Mouse (Mus musculus) liver, embryonic 15.5 days (tissue): ENCODE data around the gene Pcsk5. TPM values are rescaled to one million over a fixed set of nuclear protein-coding genes. Genes with fewer than 3 reads are reported as not detected.

ENCODE experiments used
- ATAC-seq: fragments of 200-750 bp; cut with Nextera tagmentation; 2 replicates; pipeline ENCODE4 v1.8.0; 2017; ENCODE audit warnings: moderate number of reproducible peaks, mild to moderate bottlenecking, moderate library complexity; ENCODE audit not compliant: insufficient read depth
- H3K27ac ChIP-seq: fragments of 300-500 bp; sonication (generic); replicated peaks from 2 replicates; pipeline ENCODE4 v1.5.1; 2015; ENCODE audit warnings: mild to moderate bottlenecking, inconsistent platforms
- H3K27me3 ChIP-seq: fragments of 300-500 bp; sonication (generic); 2 replicates; pipeline ENCODE4 v1.6.1; 2015; ENCODE audit warnings: mild to moderate bottlenecking, inconsistent platforms
- H3K36me3 ChIP-seq: fragments of 300-500 bp; sonication (generic); replicated peaks from 2 replicates; pipeline ENCODE4 v1.6.1; 2015; ENCODE audit warnings: moderate library complexity, mild to moderate bottlenecking, inconsistent platforms
- H3K4me1 ChIP-seq: fragments of 300-500 bp; sonication (generic); replicated peaks from 2 replicates; pipeline ENCODE4 v1.6.1; 2015; ENCODE audit warnings: inconsistent platforms
- H3K4me2 ChIP-seq: fragments of 300-500 bp; sonication (generic); 2 replicates; pipeline ENCODE4 v1.6.1; 2015; ENCODE audit warnings: moderate library complexity, mild to moderate bottlenecking, inconsistent platforms
- H3K4me3 ChIP-seq: fragments of 300-500 bp; sonication (generic); replicated peaks from 2 replicates; pipeline ENCODE4 v1.5.1; 2015; ENCODE audit warnings: mild to moderate bottlenecking, inconsistent platforms
- H3K9ac ChIP-seq: fragments of 300-500 bp; sonication (generic); 2 replicates; pipeline ENCODE4 v1.6.1; 2015; ENCODE audit warnings: moderate library complexity, mild to moderate bottlenecking, inconsistent platforms
- H3K9me3 ChIP-seq: fragments of 300-500 bp; sonication (generic); replicated peaks from 2 replicates; pipeline ENCODE4 v1.6.1; 2016; ENCODE audit warnings: inconsistent platforms
- WGBS: fragments of 180-500 bp; shearing (Covaris S2); methylation state at CpG from one replicate; pipeline ENCODE4 v1.1.7; 2015; ENCODE audit warnings: mixed read lengths; ENCODE audit not compliant: insufficient replicate concordance; 5-methylcytosine and 5-hydroxymethylcytosine counted together
- polyA plus RNA-seq: library from polyadenylated mRNA; unstranded; fragments of >200 nt; fragmentation: Nextera tagmentation; extraction: Ambion mirVana; gene quantifications from 2 replicates; pipeline ENCODE4 v1.2.1, GENCODE M21; 2015

Gene Pcsk5
- 1.4 and 2.1 TPM in 2 replicates for polyA plus RNA-seq

DNA sequence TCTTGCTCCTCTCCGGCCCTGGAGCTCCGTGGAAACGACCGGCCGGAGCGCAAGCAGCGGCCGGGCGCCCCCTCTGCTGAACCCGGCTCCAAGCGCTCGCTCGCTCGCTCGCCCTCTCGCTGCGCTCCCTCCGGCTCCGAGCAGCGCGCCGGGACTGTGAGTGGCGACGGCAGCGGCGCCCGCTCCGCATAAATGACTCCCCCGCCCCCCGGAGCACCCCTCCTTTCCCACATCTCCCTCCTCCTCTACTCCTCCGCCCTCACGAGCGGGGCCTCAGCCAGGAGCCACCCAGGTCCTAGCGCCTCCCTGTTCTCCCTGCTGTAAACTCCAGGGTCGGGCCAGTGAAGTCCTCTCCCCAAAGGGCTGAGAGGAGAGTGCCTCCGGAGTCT lies at the start of gene Pcsk5:
Pcsk5 (minus strand) TSS at position 162 of the 389 bp plus-strand sequence.
- Histone ChIP-seq H3K27me3 (peaks cover 39% of the 10 kb centered on the region), H3K9ac (peak within 1 kb of the TSS; percentile 21; the same call in 1 of the 2 replicates), H3K4me2 (peak within 1 kb of the TSS; percentile 64), H3K9me3 (no peaks in the 10 kb centered on the region), H3K4me3 (peak within 1 kb of the TSS; percentile 56), H3K36me3 (no peaks in the 10 kb centered on the region), H3K27ac (0 out of 2 replicates have a peak within 1 kb of the TSS, but pooled peaks have one; percentile 29), H3K4me1 (peaks cover 2% of the 10 kb centered on the region; the same call in 1 of the 2 replicates)
- WGBS, result under 1% methylated on average over 36 of the region's 36 CpGs
- peak; percentile 77 for ATAC-seq

DNA sequence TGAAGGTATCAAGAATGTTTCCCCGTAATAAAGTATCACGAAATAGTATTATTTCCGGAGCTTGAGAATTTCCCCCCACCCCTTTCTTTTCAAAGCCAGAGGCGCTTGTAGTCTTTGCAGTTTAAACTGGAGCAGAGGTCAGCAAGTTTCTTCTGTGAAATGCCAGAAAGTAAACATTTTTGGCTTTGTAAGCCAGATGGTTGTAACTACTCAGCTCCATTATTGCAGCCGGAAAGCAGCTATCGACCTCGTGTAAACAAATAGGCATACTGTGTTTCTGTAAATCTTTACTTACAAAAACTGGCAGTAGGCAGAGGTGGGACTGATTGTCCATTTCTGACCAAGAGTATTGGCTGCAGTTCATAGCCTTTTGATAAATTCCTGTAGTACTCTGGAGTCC lies 38.4 kb upstream of the Pcsk5 start:
- no peaks in the 10 kb centered on the region for H3K4me1 ChIP-seq
- 57% methylated on average over 7 of the region's 7 CpGs for WGBS
- H3K36me3 ChIP-seq, result no peaks in the 10 kb centered on the region
- ATAC-seq, result no peak
- no peaks in the 10 kb centered on the region for H3K27me3 ChIP-seq
- H3K9me3 ChIP-seq, result no peaks in the 10 kb centered on the region
- H3K9ac ChIP-seq, result no peak overlapping the region
- no peak overlapping the region for H3K4me2 ChIP-seq
- no peak overlapping the region for H3K4me3 ChIP-seq
- no peak overlapping the region for H3K27ac ChIP-seq

DNA sequence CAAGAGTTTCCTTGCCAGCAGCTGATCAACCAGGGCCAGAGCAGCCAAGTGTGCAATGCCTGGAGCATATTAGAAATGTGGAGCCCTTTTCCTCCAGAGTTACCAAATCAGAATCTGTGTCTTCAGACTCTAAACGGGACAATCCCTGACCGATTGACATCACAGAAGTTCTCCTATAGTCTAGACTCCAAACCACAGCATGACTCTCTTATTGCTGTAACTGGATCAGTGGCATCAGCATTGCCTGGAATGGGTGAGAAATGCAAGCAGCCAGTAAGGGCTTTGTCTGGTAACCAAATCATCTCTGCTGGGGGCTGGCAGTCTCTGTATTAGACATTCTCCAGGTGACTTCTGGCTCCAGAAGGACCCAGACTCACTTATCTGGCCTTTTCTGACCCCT lies 37.0 kb upstream of the Pcsk5 start:
- 67% methylated on average over 2 of the region's 2 CpGs for WGBS
- H3K4me2 ChIP-seq, result no peak overlapping the region

DNA sequence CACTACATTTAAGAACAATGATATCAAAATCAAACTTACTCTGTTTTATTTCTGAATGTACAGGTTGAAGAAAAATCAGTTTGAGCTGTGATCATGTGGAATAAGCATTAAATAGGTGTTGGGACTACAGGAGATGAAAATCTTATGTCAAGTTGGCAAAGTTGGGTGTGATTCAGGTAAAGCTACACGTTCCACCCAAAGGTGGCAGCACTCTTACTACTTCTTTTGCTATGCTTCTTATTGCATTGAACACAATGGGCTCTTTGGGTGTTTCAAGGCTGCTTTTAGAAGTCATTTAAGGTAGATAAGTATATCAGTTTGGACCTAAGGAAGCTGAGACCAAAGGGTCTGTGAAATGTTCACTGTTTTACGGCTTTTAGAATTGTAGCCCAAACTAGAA lies 36.3 kb upstream of the Pcsk5 start:
- Histone ChIP-seq H3K36me3 (no peaks in the 10 kb centered on the region), H3K9me3 (no peaks in the 10 kb centered on the region), H3K4me3 (no peak overlapping the region), H3K4me2 (no peak overlapping the region), H3K27ac (no peak overlapping the region), H3K9ac (no peak overlapping the region), H3K27me3 (no peaks in the 10 kb centered on the region), H3K4me1 (no peaks in the 10 kb centered on the region)
- no peak for ATAC-seq
- 46% methylated on average over 2 of the region's 2 CpGs for WGBS

More for the DNA sequence above, 37.0 kb upstream of the Pcsk5 start:
- Histone ChIP-seq H3K9me3 (no peaks in the 10 kb centered on the region), H3K4me1 (no peaks in the 10 kb centered on the region), H3K4me3 (no peak overlapping the region), H3K27me3 (no peaks in the 10 kb centered on the region), H3K9ac (no peak overlapping the region), H3K36me3 (no peaks in the 10 kb centered on the region), H3K27ac (no peak overlapping the region)
- ATAC-seq, result no peak

GRCm38 (mm10) chr19:17866317-17866891 lies 29.0 kb upstream of the Pcsk5 start:
- H3K36me3 ChIP-seq, result no peaks in the 10 kb centered on the region
- ATAC-seq, result no peak
- H3K27me3 ChIP-seq, result no peaks in the 10 kb centered on the region
- no peak overlapping the region for H3K9ac ChIP-seq
- no peaks in the 10 kb centered on the region for H3K4me1 ChIP-seq
- 42% methylated on average over 3 of the region's 3 CpGs for WGBS
- H3K4me2 ChIP-seq, result no peak overlapping the region
- H3K9me3 ChIP-seq, result no peaks in the 10 kb centered on the region
- H3K4me3 ChIP-seq, result no peak overlapping the region
- no peak overlapping the region for H3K27ac ChIP-seq

- no peak overlapping the region for H3K4me3 ChIP-seq
- H3K9me3 ChIP-seq, result no peaks in the 10 kb centered on the region
- 49% methylated on average over 4 of the region's 4 CpGs for WGBS
- H3K4me2 ChIP-seq, result no peak overlapping the region
- H3K27ac ChIP-seq, result no peak overlapping the region
- no peaks in the 10 kb centered on the region for H3K27me3 ChIP-seq
- H3K9ac ChIP-seq, result no peak overlapping the region
- H3K4me1 ChIP-seq, result no peaks in the 10 kb centered on the region
- no peaks in the 10 kb centered on the region for H3K36me3 ChIP-seq
- ATAC-seq, result no peak
Observed at GRCm38 (mm10) chr19:17860351-17861014, 23.1 kb upstream of the Pcsk5 start.

DNA sequence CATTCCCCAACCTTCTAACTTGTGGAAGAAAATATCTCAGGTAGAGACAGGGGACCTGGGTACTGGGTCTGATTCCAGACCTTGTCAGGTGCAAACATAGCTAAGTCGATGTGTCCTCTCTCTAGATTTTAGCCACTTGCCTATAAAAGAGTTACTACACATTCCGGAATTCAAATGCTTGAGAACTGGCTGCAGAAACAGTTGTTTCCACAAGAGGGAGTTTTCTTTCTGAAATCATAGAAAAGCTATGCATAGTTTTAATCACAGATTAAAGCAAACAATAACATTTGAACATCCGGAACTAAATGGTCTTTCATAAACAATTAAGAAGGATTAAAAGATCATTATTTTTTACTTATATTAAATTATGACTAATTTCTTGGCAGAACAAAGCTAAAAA lies 19.3 kb upstream of the Pcsk5 start:
- H3K27me3 ChIP-seq, result no peaks in the 10 kb centered on the region
- H3K4me1 ChIP-seq, result no peaks in the 10 kb centered on the region
- no peaks in the 10 kb centered on the region for H3K9me3 ChIP-seq
- H3K9ac ChIP-seq, result no peak overlapping the region
- WGBS, result 51% methylated on average over 3 of the region's 3 CpGs
- no peak overlapping the region for H3K4me2 ChIP-seq
- H3K36me3 ChIP-seq, result no peaks in the 10 kb centered on the region
- H3K27ac ChIP-seq, result no peak overlapping the region
- ATAC-seq, result no peak
- no peak overlapping the region for H3K4me3 ChIP-seq

- no peak overlapping the region for H3K27ac ChIP-seq
- H3K27me3 ChIP-seq, result peaks cover 3% of the 10 kb centered on the region; the same call in 1 of the 2 replicates
- ATAC-seq, result no peak
- no peaks in the 10 kb centered on the region for H3K36me3 ChIP-seq
- 47% methylated on average over 2 of the region's 2 CpGs for WGBS
- H3K4me2 ChIP-seq, result no peak overlapping the region
- no peaks in the 10 kb centered on the region for H3K4me1 ChIP-seq
- H3K9ac ChIP-seq, result no peak overlapping the region
- H3K4me3 ChIP-seq, result no peak overlapping the region
- no peaks in the 10 kb centered on the region for H3K9me3 ChIP-seq
Observed at GRCm38 (mm10) chr19:17848417-17848816, 11.0 kb upstream of the Pcsk5 start.

GRCm38 (mm10) chr19:17845967-17846366 lies 8.5 kb upstream of the Pcsk5 start:
- no peaks in the 10 kb centered on the region for H3K36me3 ChIP-seq
- H3K27me3 ChIP-seq, result peaks cover 3% of the 10 kb centered on the region; the same call in 1 of the 2 replicates
- WGBS, result 60% methylated on average over 5 of the region's 5 CpGs
- H3K4me1 ChIP-seq, result no peaks in the 10 kb centered on the region
- no peak overlapping the region for H3K27ac ChIP-seq
- H3K9me3 ChIP-seq, result no peaks in the 10 kb centered on the region
- no peak overlapping the region for H3K9ac ChIP-seq
- H3K4me3 ChIP-seq, result no peak overlapping the region
- ATAC-seq, result no peak
- no peak overlapping the region for H3K4me2 ChIP-seq

- WGBS, result 50% methylated on average over 2 of the region's 2 CpGs
Observed at GRCm38 (mm10) chr19:17841586-17841985, 4.2 kb upstream of the Pcsk5 start.

DNA sequence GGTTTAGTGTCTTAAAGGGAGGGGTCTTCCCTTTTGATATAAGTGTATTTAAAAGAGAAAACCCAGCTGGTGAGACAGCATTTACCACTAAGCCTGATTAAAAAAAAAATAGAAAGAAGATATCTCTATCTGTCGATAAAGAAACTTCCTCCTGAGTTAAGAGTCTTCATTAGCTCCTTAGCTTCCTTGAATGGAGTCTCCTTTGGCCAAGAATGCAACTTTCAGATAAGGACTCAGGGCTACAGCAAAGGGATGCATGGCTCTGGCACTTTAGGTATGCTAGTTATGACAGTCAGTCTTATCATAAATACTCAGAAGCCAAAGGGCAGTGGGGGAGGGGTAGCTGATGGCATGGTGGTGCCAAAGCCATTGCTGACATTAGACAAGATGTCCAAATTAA lies 2.4 kb upstream of the Pcsk5 start:
- Histone ChIP-seq H3K9me3 (no peaks in the 10 kb centered on the region), H3K27ac (no peak overlapping the region), H3K4me2 (no peak overlapping the region), H3K4me1 (peaks cover 2% of the 10 kb centered on the region; the same call in 1 of the 2 replicates), H3K36me3 (no peaks in the 10 kb centered on the region), H3K4me3 (no peak overlapping the region), H3K9ac (no peak overlapping the region), H3K27me3 (peaks cover 37% of the 10 kb centered on the region)
- ATAC-seq, result no peak
- 12% methylated on average over 1 of the region's 1 CpGs for WGBS

More at GRCm38 (mm10) chr19:17841586-17841985, 4.2 kb upstream of the Pcsk5 start:
- no peak for ATAC-seq
- H3K9ac ChIP-seq, result no peak overlapping the region
- no peaks in the 10 kb centered on the region for H3K4me1 ChIP-seq
- no peaks in the 10 kb centered on the region for H3K9me3 ChIP-seq
- H3K4me3 ChIP-seq, result no peak overlapping the region
- no peak overlapping the region for H3K4me2 ChIP-seq
- no peaks in the 10 kb centered on the region for H3K36me3 ChIP-seq
- peaks cover 23% of the 10 kb centered on the region for H3K27me3 ChIP-seq
- no peak overlapping the region for H3K27ac ChIP-seq
